Mouse (Mus musculus) kidney, postnatal 36 days (tissue): ENCODE data around the gene Shb.

Experiments
- DNase-seq, 2 experiments: peaks; one replicate each; pipeline ENCODE4 v3.0.0; 2021 to 2022; ENCODE audit warnings: mixed read lengths in 2 of 2

The Shb gene

GRCm38 (mm10) chr4:45448481-45448880 lies 83.8 kb downstream of the Shb start:
- no peak for DNase-seq

DNA sequence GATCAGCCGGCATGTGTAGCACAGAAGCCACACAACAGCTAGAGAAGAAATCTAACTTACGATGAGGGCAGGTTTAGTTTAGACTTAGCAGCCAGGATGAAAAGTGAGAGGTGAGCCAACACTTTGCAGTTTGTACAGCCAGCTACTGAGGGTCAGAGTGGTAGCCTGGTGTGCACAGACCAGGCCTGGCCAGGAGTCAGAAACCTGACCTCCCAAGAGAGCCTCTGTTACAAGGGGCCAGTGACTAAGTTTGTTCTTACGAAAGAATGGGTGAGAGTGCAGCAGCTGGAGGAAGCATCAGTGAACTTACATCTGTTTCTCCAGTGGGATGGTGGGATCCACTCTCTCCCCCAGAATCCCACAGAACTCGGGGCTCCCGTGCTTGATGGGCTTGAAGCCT lies 85.1 kb downstream of the Shb start:
- DNase-seq = peak; percentile 44 to 46

GRCm38 (mm10) chr4:45445235-45445634 lies 87.0 kb downstream of the Shb start:
- DNase-seq = no peak

- no peak for DNase-seq
Observed at GRCm38 (mm10) chr4:45444813-45445212, 87.5 kb downstream of the Shb start.

- peak; percentile 80 to 83 for DNase-seq
Observed at GRCm38 (mm10) chr4:45443652-45444051, 88.6 kb downstream of the Shb start.

DNA sequence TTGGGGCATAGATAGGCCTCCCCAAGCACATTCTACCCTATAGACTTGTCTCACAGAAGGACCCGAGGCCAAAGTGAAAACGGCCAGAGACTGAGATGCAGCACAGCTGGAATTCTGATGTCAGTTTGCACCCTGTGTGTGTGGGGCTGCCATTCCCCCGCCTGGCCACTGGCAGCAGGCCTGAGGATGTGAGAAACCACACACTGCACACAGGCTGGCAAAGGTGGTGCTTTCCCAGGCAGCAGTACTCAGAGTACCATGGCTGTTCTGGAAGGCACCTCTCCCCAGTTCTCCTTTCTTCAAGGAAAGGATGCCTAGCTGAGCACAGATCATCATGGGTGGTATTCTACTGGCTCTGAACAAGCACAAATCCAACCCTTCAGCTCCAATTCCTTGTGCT lies 90.0 kb downstream of the Shb start:
- no peak for DNase-seq

DNA sequence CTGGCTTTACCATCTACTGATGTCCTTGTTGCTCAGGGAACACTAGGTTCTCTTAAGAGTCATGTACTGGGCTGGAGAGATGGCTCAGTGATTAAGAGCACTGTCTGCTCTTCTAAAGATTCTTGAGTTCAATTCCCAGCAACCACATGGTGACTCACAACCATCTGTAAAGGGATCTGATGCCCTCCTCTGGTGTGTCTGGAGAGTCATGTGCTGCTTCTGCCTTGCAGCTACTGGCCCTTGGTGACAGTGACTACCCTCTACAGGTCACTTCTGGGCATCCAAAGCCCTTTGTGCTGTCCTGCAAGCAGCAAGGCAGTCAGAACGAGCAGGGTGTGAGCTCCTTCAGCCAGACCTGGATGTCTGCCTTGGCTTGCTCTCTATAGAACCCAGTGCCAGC lies 90.5 kb downstream of the Shb start:
- DNase-seq = no peak

DNA sequence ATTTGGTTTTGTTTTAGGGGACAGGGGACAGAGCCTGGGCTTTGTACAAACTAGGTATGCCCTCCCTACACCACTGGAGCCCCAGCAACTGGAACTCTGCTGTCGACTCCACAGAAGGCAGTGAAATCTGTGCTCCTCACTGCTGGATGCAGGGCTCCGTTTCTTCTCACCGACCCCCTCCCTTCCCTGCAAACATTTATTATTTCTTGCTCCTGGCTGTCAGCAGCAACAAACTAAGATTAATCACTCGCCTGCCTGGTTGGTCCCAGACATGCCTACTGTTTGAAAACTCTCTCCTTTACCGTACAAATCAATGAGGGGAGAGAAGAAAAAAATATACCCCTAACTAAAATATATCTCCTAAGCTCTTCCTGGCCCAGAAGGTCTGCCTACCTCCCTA lies 93.0 kb downstream of the Shb start:
- DNase-seq = no peak

- DNase-seq = no peak
Observed at GRCm38 (mm10) chr4:45437010-45437409, 95.3 kb downstream of the Shb start.

GRCm38 (mm10) chr4:45436383-45436913 lies 95.8 kb downstream of the Shb start:
- DNase-seq = no peak

GRCm38 (mm10) chr4:45435899-45436298 lies 96.4 kb downstream of the Shb start:
- no peak for DNase-seq

DNA sequence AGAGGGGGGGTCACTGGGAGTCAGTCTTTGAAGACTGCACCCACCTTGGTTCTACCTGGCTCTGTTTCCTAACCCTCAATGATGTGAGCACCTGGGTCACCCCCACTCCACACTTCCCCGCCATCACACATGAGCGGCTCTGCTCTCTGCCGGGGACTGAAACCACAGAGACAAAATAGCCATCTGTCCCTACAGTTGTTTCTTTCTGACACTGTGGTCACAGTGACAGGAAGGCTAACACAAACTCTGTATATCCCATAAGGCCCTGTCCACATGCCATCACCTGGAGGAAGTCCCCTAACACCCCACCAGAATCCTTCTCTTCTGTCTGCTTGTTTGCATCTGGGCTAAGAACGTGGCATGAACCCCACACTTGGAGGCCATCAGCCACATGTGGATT lies 97.6 kb downstream of the Shb start:
- no peak for DNase-seq

DNA sequence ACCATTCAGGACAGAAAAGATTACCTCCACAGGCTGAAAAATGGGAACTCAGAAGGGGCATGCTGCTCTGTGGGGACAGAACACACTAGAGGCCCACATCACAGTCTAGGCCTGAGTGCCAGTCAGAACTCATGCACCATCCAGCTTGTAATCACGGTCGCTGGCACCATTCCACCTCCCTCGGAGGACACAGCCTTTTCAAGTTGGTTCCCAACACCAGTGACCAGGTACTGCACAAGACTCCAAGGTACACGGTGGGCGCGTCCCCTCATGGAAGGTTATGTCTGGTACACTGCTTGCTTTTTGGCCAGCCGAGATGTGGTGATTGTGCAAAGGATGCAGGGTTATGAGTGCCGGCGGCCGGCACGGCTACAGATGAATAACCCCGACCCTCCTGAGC lies 98.2 kb downstream of the Shb start:
- peak; percentile 53 to 69 for DNase-seq

GRCm38 (mm10) chr4:45431806-45432205 lies 100.5 kb downstream of the Shb start:
- no peak for DNase-seq

GRCm38 (mm10) chr4:45431316-45431715 lies 101.0 kb downstream of the Shb start:
- DNase-seq = no peak

- DNase-seq = no peak
Observed at GRCm38 (mm10) chr4:45429451-45429850, 102.8 kb downstream of the Shb start.

- DNase-seq = peak in 1 of 2 experiments; percentile 51
Observed at GRCm38 (mm10) chr4:45426724-45427457, 105.4 kb downstream of the Shb start.

DNA sequence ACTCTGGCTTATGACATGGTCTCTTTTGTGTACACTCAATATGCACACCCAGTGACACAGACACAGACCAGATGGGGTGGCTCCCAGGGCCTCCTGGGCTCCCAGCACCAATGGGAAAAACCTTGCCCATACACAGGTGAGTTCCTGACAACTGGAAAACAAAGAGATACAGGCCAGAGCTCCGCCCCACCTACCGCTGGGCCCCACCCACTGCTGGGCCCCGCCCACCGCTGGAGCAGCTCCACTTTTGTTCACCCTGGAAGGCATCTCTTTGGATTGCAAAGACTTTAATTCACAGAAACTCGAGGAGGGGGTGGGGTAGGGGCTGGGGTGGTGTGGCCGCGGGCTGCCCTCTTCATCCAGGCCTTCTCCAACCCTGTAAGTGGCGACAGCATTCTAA lies 108.9 kb downstream of the Shb start:
- DNase-seq = peak in 1 of 2 experiments; percentile 71

- no peak for DNase-seq
Observed at GRCm38 (mm10) chr4:45422640-45423039, 109.6 kb downstream of the Shb start.

- DNase-seq = peak; percentile 58 to 75
Observed at GRCm38 (mm10) chr4:45421519-45422260, 110.6 kb downstream of the Shb start.

DNA sequence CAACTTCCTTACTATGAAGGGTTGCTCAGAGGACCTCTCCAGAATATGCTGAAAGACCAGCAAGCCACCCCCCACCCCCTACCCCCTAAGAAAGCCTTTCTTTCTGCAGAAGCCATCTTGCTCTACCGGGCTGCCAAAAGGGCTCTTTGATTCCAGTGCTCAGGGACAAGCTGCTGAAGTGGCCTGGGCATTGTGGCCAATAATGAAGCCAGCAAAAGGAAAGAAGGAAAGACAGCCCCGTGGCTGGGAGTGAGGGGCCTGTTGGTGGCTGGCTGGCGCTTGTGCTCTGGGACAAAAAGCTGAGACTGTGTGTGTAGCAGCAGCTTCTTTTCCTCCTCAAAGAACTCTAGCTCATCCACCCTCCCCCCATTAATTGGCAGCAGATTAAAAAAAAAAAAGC lies 111.5 kb downstream of the Shb start:
- no peak for DNase-seq

DNA sequence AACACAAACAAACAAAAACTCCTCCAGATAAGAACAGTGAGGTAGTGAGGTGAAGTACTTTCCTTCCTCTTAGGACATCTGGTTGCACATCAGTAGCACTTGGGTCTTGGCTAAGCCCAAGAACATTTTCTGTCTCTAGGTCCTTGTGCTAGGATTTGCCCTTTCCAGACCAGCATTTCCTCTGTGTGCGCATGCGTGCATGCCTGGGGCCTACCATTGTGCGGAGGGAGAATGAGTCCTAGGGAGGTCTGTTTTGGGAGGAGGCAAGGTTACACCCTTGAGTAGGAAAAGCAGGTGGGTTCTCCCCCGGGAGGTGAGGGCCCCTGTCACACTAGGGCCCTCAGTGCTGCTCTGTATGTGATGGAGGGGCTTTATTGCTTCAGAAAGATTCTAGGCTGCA lies 113.2 kb downstream of the Shb start:
- no peak for DNase-seq

DNA sequence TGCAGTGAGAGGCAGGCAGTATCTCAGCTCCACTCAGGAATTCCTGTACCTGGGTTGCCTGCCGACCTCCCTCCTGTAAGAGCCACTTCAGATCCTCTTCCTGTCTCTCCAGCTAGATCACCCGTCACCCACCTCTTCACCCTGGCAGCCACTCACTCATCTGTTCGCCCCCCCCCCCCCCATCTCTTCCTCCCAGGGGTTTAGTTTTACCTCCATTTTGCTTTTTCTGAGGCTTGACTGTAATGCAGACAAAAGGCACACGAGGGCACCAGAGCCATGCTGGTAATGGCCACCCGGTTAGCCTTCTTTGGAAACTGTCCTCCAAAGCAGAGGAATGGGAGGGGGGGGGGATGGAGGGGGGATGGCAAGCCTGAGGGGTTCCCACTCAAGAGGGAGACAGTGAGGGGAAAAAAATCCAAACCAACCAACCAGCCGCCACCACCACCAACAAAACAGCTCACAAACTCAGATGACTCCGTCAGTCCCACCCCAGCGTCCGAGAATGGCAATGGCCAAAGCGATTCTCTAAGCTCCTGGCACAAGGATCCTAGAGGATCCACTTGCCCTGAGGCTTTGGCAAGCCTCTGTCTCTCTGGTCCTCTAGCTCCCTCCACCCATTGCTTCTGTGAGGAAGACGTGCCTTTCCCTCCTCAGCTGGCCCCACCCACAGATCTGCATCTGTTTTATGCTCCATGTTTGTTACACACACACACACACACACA lies 113.9 kb downstream of the Shb start:
- peak; percentile 65 to 81 for DNase-seq
